Mouse (Mus musculus): ENCODE results near the gene Cd248. TPM values are rescaled to one million over a fixed set of nuclear protein-coding genes. Genes with fewer than 3 reads are reported as not detected.

Gene Cd248
- polyA plus RNA-seq, 1 experiment, result 0.90 TPM

GRCm38 (mm10) chr19:5048138-5049056, 19.5 kb upstream of the Cd248 start:
- no peak for TF ChIP-seq GATA1 (IDR thresholded peaks at IDR 0.05; ENCODE audit: low read length)

GRCm38 (mm10) chr19:5049325-5049724, 18.6 kb upstream of the Cd248 start:
- TF ChIP-seq GATA1 (IDR thresholded peaks at IDR 0.05; ENCODE audit: low read length), result no peak

- no peak for TF ChIP-seq GATA1 (IDR thresholded peaks at IDR 0.05; ENCODE audit: low read length)
Measured at GRCm38 (mm10) chr19:5050047-5050905, 17.6 kb upstream of the Cd248 start, which contains the start of gene Rin1. Gene Rin1, plus strand, starts transcription at chr19:5050481.

GRCm38 (mm10) chr19:5051031-5051430, 16.8 kb upstream of the Cd248 start:
- no peak for TF ChIP-seq GATA1 (IDR thresholded peaks at IDR 0.05; ENCODE audit: low read length)

GRCm38 (mm10) chr19:5051515-5051914, 16.4 kb upstream of the Cd248 start:
- no peak for TF ChIP-seq GATA1 (IDR thresholded peaks at IDR 0.05; ENCODE audit: low read length)

- TF ChIP-seq GATA1 (IDR thresholded peaks at IDR 0.05; ENCODE audit: low read length), result no peak
Measured at GRCm38 (mm10) chr19:5052166-5052822, 15.6 kb upstream of the Cd248 start.

- no peak for TF ChIP-seq GATA1 (IDR thresholded peaks at IDR 0.05; ENCODE audit: low read length)
Measured at GRCm38 (mm10) chr19:5052853-5053252, 15.0 kb upstream of the Cd248 start.

- no peak for TF ChIP-seq GATA1 (IDR thresholded peaks at IDR 0.05; ENCODE audit: low read length)
Measured at GRCm38 (mm10) chr19:5053909-5054308, 14.0 kb upstream of the Cd248 start.

GRCm38 (mm10) chr19:5056251-5056650, 11.6 kb upstream of the Cd248 start:
- no peak for TF ChIP-seq GATA1 (IDR thresholded peaks at IDR 0.05; ENCODE audit: low read length)

GRCm38 (mm10) chr19:5057876-5058775, 9.8 kb upstream of the Cd248 start:
- no peak for TF ChIP-seq GATA1 (IDR thresholded peaks at IDR 0.05; ENCODE audit: low read length)

GRCm38 (mm10) chr19:5058801-5059771, 8.8 kb upstream of the Cd248 start:
- no peak for TF ChIP-seq GATA1 (IDR thresholded peaks at IDR 0.05; ENCODE audit: low read length)

GRCm38 (mm10) chr19:5060365-5061330, 7.2 kb upstream of the Cd248 start:
- TF ChIP-seq GATA1 (IDR thresholded peaks at IDR 0.05; ENCODE audit: low read length), result no peak
